Mouse (Mus musculus) ES-Bruce4 (cell line): ENCODE data around the gene Sh2d4b.

Source experiments
- CTCF ChIP-seq: IDR thresholded peaks from one replicate; pipeline ENCODE4 v1.8.1; 2011; ENCODE audit warnings: low read depth, low read length
- EP300 ChIP-seq: IDR thresholded peaks from 2 replicates; pipeline ENCODE4 v1.6.1; 2011; ENCODE audit warnings: low read depth, low read length; ENCODE audit not compliant: insufficient read depth
- POLR2A ChIP-seq: IDR thresholded peaks from one replicate; pipeline ENCODE4 v1.8.1; 2011; ENCODE audit warnings: low read length; ENCODE audit not compliant: insufficient read depth

GRCm38 (mm10) chr14:40830094-40830493, 63.0 kb downstream of the Sh2d4b start:
- TF ChIP-seq CTCF (no peak), EP300 (no peak), POLR2A (no peak)
